ENCODE assay signal across 7 mouse cellular contexts in the genomic region with DNA sequence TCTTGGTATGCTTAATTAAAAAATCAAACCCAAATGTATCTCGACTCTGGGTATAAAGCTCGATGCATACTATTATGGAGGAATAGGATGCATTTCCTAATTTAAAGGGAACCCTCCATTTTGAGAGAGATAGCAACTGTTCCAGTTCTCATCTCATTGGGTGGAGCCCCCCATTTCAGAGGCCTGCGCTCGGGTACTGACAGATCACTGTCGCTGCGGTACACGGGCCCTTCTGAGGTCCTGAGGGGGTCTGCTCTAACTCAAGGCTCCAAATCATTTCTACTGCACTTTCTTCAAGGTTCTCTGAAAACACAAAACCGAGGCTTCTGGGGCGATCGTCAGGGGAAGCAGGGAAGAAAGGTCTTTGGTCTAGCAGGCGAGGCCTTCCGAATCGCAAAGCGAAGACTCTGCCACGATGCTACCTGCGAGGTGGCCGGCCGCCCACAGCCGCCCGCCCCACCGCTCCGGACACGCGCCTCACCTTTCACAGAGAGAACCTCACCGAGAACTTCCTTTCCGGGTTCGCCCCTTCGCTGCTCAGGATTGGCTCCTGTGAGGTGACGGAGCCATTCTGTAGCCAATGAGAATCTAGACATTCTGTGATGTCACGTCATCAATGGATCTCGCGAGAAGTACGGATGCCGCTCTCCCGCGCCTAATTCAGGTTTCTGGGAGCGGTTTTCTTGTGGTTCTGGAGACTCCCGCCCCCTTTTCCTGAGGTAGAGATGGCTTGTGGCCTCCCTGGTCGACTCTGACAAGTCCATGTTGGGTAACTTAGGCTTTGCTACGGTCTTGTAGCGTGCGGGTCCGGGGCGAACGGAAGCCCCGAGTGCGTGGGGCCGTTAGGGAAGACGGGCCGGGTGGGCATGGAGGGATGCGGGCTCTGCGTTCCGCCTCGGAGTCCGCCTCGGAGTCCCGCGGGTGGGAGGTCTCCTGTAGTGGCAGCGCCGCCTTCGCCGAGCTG. TPM values are rescaled to one million over a fixed set of nuclear protein-coding genes. Genes with fewer than 3 reads are reported as not detected.
A peak's percentile ranks its signal among the peaks of the same experiment; 100 is the strongest.
DNase-seq lines count a peak whose midpoint lies in the region; ATAC-seq lines count a peak whose summit lies in the region.

Mre11a (plus strand) TSS at position 616 of the 964 bp plus-strand sequence.
Ankrd49 (minus strand) TSS at position 818 of the 964 bp plus-strand sequence.

- peaks cover 5% of the 10 kb centered on the region; the same call in 1 of the 2 replicates for H3K4me1 ChIP-seq in embryonic facial prominence, embryonic 12.5 days
- no peaks in the 10 kb centered on the region for H3K4me1 ChIP-seq in limb, embryonic 11.5 days (ENCODE audit: control insufficient read depth, insufficient read depth, low read length)
- H3K4me1 ChIP-seq in midbrain, embryonic 14.5 days (ENCODE audit: control insufficient read depth, insufficient read depth, low read length) = peaks cover 4% of the 10 kb centered on the region

- peak within 1 kb of the TSS; percentile 75 for H3K4me3 ChIP-seq in embryonic facial prominence, embryonic 12.5 days
- H3K4me3 ChIP-seq in limb, embryonic 11.5 days (ENCODE audit: low read depth, low read length) = peak within 1 kb of the TSS; percentile 78
- H3K4me3 ChIP-seq in midbrain, embryonic 14.5 days (replicated peaks; ENCODE audit: low read depth, low read length) = peak within 1 kb of the TSS; percentile 63

- WGBS in embryonic facial prominence, embryonic 12.5 days = 1% methylated on average over 62 of the region's 62 CpGs
- whole genome bisulfite sequencing in limb, embryonic 11.5 days = under 1% methylated on average over 62 of the region's 62 CpGs
- under 1% methylated on average over 62 of the region's 62 CpGs for WGBS in midbrain, embryonic 14.5 days

- DNase-seq in adrenal gland, postnatal 25 days = peak; percentile 85
- DNase-seq in heart, adult 11 months = peak; percentile 100
- peak; percentile 94 for DNase-seq in kidney, adult 18-20 months
- DNase-seq in limb, embryonic 11.5 days (ENCODE audit: low spot score) = peak; percentile 97
- peak; percentile 98 for DNase-seq in midbrain, embryonic 14.5 days
- DNase-seq in spleen, adult 18-20 months = peak; percentile 79 to 83

- peak; percentile 98 for ATAC-seq in embryonic facial prominence, embryonic 12.5 days (ENCODE audit: insufficient number of reproducible peaks, insufficient read depth, low FRiP score, low TSS enrichment)
- ATAC-seq in limb, embryonic 11.5 days (ENCODE audit: insufficient number of reproducible peaks, low FRiP score, low TSS enrichment, low read depth) = peak; percentile 99
- peak; percentile 99 for ATAC-seq in midbrain, embryonic 14.5 days (ENCODE audit: low FRiP score, low TSS enrichment)

- H3K9me3 ChIP-seq in embryonic facial prominence, embryonic 12.5 days = no peaks in the 10 kb centered on the region
- no peaks in the 10 kb centered on the region for H3K9me3 ChIP-seq in limb, embryonic 11.5 days (ENCODE audit: control insufficient read depth, low read length)
- no peaks in the 10 kb centered on the region for H3K9me3 ChIP-seq in midbrain, embryonic 14.5 days (ENCODE audit: control insufficient read depth, low read length)

- H3K27me3 ChIP-seq in embryonic facial prominence, embryonic 12.5 days = no peaks in the 10 kb centered on the region
- no peaks in the 10 kb centered on the region for H3K27me3 ChIP-seq in limb, embryonic 11.5 days (ENCODE audit: control insufficient read depth, insufficient read depth, low read length)
- no peaks in the 10 kb centered on the region for H3K27me3 ChIP-seq in midbrain, embryonic 14.5 days (ENCODE audit: control insufficient read depth, insufficient read depth, low read length)

- peak within 1 kb of the TSS; percentile 78 for H3K9ac ChIP-seq in embryonic facial prominence, embryonic 12.5 days
- H3K9ac ChIP-seq in limb, embryonic 11.5 days (ENCODE audit: low read length) = peak within 1 kb of the TSS; percentile 90
- peak within 1 kb of the TSS; percentile 80 for H3K9ac ChIP-seq in midbrain, embryonic 14.5 days (replicated peaks; ENCODE audit: low read length)

- peak within 1 kb of the TSS; percentile 96 for H3K27ac ChIP-seq in embryonic facial prominence, embryonic 12.5 days
- peak within 1 kb of the TSS; percentile 95 for H3K27ac ChIP-seq in limb, embryonic 11.5 days (replicated peaks; ENCODE audit: low read depth, low read length)
- peak within 1 kb of the TSS; percentile 95 for H3K27ac ChIP-seq in midbrain, embryonic 14.5 days (replicated peaks; ENCODE audit: low read depth, low read length)

- peak within 1 kb of the TSS; percentile 74 for H3K4me2 ChIP-seq in embryonic facial prominence, embryonic 12.5 days (replicated peaks)
- H3K4me2 ChIP-seq in limb, embryonic 11.5 days (ENCODE audit: low read depth, severe bottlenecking) = peak within 1 kb of the TSS; percentile 65
- peak within 1 kb of the TSS; percentile 75 for H3K4me2 ChIP-seq in midbrain, embryonic 14.5 days (ENCODE audit: low read length)

- H3K36me3 ChIP-seq in embryonic facial prominence, embryonic 12.5 days = peaks cover 37% of the 10 kb centered on the region
- H3K36me3 ChIP-seq in limb, embryonic 11.5 days (ENCODE audit: control insufficient read depth, insufficient read depth, low read length) = peaks cover 5% of the 10 kb centered on the region; the same call in 1 of the 2 replicates
- H3K36me3 ChIP-seq in midbrain, embryonic 14.5 days (ENCODE audit: control insufficient read depth, insufficient read depth, low read length) = peaks cover 25% of the 10 kb centered on the region

RNA-seq across cellular contexts. Expression of gene Mre11a, which starts in this region (rescaled TPM):
- 20.4 and 22.0 TPM in 2 replicates for total RNA-seq in adrenal gland, postnatal 25 days (2021)
- polyA plus RNA-seq in embryonic facial prominence, embryonic 12.5 days (2016; fragmentation: Nextera tagmentation; extraction: Ambion mirVana) = 33.4 and 33.8 TPM in 2 replicates
- 38.7 and 40.3 TPM in 2 replicates for polyA plus RNA-seq in limb, embryonic 11.5 days (2014; fragmentation: Nextera tagmentation; extraction: Ambion mirVana)
- polyA plus RNA-seq in midbrain, embryonic 14.5 days (2014; fragmentation: Nextera tagmentation; extraction: Ambion mirVana) = 9.0 and 16.1 TPM in 2 replicates

RNA-seq across cellular contexts. Expression of gene Ankrd49, which starts in this region (rescaled TPM):
- 14.8 and 18.0 TPM in 2 replicates for total RNA-seq in adrenal gland, postnatal 25 days (2021)
- 46.9 and 47.7 TPM in 2 replicates for polyA plus RNA-seq in embryonic facial prominence, embryonic 12.5 days (2016; fragmentation: Nextera tagmentation; extraction: Ambion mirVana)
- polyA plus RNA-seq in limb, embryonic 11.5 days (2014; fragmentation: Nextera tagmentation; extraction: Ambion mirVana) = 50.0 and 53.4 TPM in 2 replicates
- polyA plus RNA-seq in midbrain, embryonic 14.5 days (2014; fragmentation: Nextera tagmentation; extraction: Ambion mirVana) = 32.2 and 35.4 TPM in 2 replicates

Comparison
In these comparisons a context has a peak if more than half of its experiments do, and no peak if none do; other contexts are left out.
1. Peak in every context shown above with its lines: DNase-seq, ATAC-seq, H3K4me3 ChIP-seq and H3K27ac ChIP-seq.